Mouse (Mus musculus): ENCODE measurements around the gene Clgn. TPM values are rescaled to one million over a fixed set of nuclear protein-coding genes. Genes with fewer than 3 reads are reported as not detected.

Clgn gene
- total RNA-seq, 2 experiments from 2014 or later: not detected

Other genes with a start within 250 kb of the Clgn start
- gene Tbc1d9, start 224.5 kb upstream of the Clgn start, total RNA-seq (2021): 1 to 10 TPM; 2.1 to 2.8 TPM
- under 1 TPM in 1 of 2 experiments, not detected in 1; 0.23 TPM for gene Gm10645, start 223.7 kb upstream of the Clgn start, total RNA-seq (2021)
- gene Ucp1, start 99.5 kb upstream of the Clgn start, total RNA-seq (2021): 10 to 100 TPM in 1 of 2 experiments, 1 to 10 TPM in 1; 8.2 to 10.2 TPM
- gene Elmod2, start 57.4 kb upstream of the Clgn start, total RNA-seq (2021): 10 to 100 TPM in 1 of 2 experiments, 1 to 10 TPM in 1; 9.0 to 10.1 TPM
- gene Mgat4d, start 41.4 kb upstream of the Clgn start, total RNA-seq (2021): not detected
- gene Scoc, start 68.5 kb downstream of the Clgn start, total RNA-seq (2021): 10 to 100 TPM; 45.3 to 48.1 TPM
- not detected for gene Olfr370, start 145.9 kb downstream of the Clgn start, total RNA-seq (2021)
- 100 to 1,000 TPM; 752 to 766 TPM for gene Ndufb7, start 176.8 kb downstream of the Clgn start, total RNA-seq (2021)
- 100 to 1,000 TPM; 381 to 389 TPM for gene Tecr, start 218.1 kb downstream of the Clgn start, total RNA-seq (2021)
- gene Dnajb1, start 218.3 kb downstream of the Clgn start, total RNA-seq (2021): 10 to 100 TPM; 10.4 to 17.6 TPM

Data from heart, postnatal 25 days (tissue).